Mouse (Mus musculus) myocyte (in vitro differentiated cells): ENCODE data around the gene Wnk1.

Experiments
- E2F4 ChIP-seq: IDR thresholded peaks from one replicate; pipeline ENCODE4 v1.6.1; 2011; ENCODE audit warnings: mild to moderate bottlenecking, control low read depth, moderate library complexity; ENCODE audit not compliant: insufficient read depth
- MAX ChIP-seq: IDR thresholded peaks from one replicate; pipeline ENCODE4 v1.6.1; 2011; ENCODE audit warnings: low read depth, mild to moderate bottlenecking, control low read depth
- MYOG ChIP-seq, 3 experiments: IDR thresholded peaks; one replicate each; pipeline ENCODE4 v1.6.1; 2011; ENCODE audit warnings: control low read depth in 2 of 3, low read depth in 2 of 3, mild to moderate bottlenecking in 2 of 3; ENCODE audit not compliant: insufficient read length in 2 of 3, control insufficient read depth in 1 of 3, insufficient read depth in 1 of 3
- POLR2A ChIP-seq: IDR thresholded peaks from one replicate; pipeline ENCODE4 v1.6.1; 2011; ENCODE audit warnings: low read depth, mild to moderate bottlenecking, control low read depth, moderate library complexity; ENCODE audit not compliant: insufficient read length
- REST ChIP-seq: IDR thresholded peaks from one replicate; pipeline ENCODE4 v1.6.1; 2011; ENCODE audit warnings: mild to moderate bottlenecking, control low read depth, moderate library complexity; ENCODE audit not compliant: insufficient read depth, insufficient read length
- TCF12 ChIP-seq: IDR thresholded peaks from one replicate; pipeline ENCODE4 v1.6.1; 2011; ENCODE audit warnings: mild to moderate bottlenecking, control low read depth; ENCODE audit not compliant: poor library complexity, insufficient read depth, severe bottlenecking
- USF1 ChIP-seq: IDR thresholded peaks from one replicate; pipeline ENCODE4 v1.6.1; 2011; ENCODE audit warnings: low read depth, mild to moderate bottlenecking, control low read depth, moderate library complexity

DNA sequence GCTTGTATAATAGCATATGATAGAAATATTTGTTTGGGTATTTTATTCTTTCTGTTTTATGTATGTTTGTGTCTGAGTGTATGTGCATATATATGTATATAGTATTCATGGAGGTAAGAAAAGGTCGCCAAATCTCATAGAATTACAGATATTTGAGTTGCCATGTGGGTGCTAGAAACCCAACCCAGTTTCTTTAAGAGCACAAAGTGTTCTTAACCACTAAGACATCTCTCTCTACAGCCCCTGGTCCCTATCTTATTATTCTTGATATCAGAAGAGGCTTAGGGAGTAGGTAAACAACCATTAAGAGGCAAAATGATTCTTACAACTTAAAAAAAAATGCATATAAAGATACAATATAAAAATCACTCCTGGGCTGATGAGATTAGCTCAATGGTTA is 27.0 kb downstream of the Wnk1 start:
- TF ChIP-seq USF1 (no peak), POLR2A (no peak), TCF12 (no peak), MYOG (IDR thresholded peaks at IDR 0.05; ENCODE audit: control insufficient read depth in 1 of 3, insufficient read depth in 1 of 3, insufficient read length in 2 of 3, low read depth in 2 of 3) (no peak), MAX (no peak), E2F4 (no peak), REST (no peak)
